Mouse (Mus musculus) embryonic stem cell, embryonic (primary cell): ENCODE measurements around the gene Sec61a2.

Experiments
- CTCF ChIA-PET, 4 experiments: fragments of 300-600 bp in 2 of 4; fragments of 350-600 bp in 2 of 4; sonication (Branson Sonifier 250); formaldehyde crosslinking; loops; one replicate each; lab custom pipeline; 2022; ENCODE audit warnings: inconsistent platforms in 2 of 4; lab: Charles Lee
- POLR2A ChIA-PET, 4 experiments: fragments of 300-600 bp in 2 of 4; fragments of 350-600 bp in 2 of 4; sonication (Branson Sonifier 250); formaldehyde crosslinking; loops; one replicate each; lab custom pipeline; 2022; ENCODE audit warnings: antibody characterized with exemption in 4 of 4, inconsistent platforms in 1 of 4; lab: Charles Lee

The Sec61a2 gene

GRCm38 (mm10) chr2:5894843-5895570 is at the start of gene Sec61a2:
Sec61a2 (minus strand) TSS chr2:5895432.
- CTCF ChIA-PET, result interaction anchor here in 2 of 4 experiments (0.5 to 1.2 kb wide), 5 partner anchors 11 to 805 kb away, joined by 3 to 5 read pairs (median 3); partner anchors contain the start of gene Camk1d (in 1 of the 2)
- POLR2A ChIA-PET, result interaction anchor here (0.6 to 3.3 kb wide), 52 partner anchors 10 to 851 kb away, joined by 3 to 18 read pairs (median 4); partner anchors contain the start of genes Dhtkd1 (in 3 of the 4), Cdc123 (in 2 of the 4), Nudt5 (in 2 of the 4) and Gm13199 (in 1 of the 4)

- CTCF ChIA-PET, result no interaction called here
- POLR2A ChIA-PET, result interaction anchor here in 3 of 4 experiments (0.9 to 6.0 kb wide), 16 partner anchors 7 to 928 kb away, joined by 3 to 40 read pairs (median 4); partner anchors contain the start of genes Sec61a2 (in 3 of the 3) and Upf2 (in 2 of the 3)
These were observed 47.8 kb upstream of the Sec61a2 start for GRCm38 (mm10) chr2:5943071-5943470.

GRCm38 (mm10) chr2:5942416-5943032 is 47.3 kb upstream of the Sec61a2 start, which contains the start of gene Dhtkd1:
Dhtkd1 (minus strand) TSS chr2:5942792.
- ChIA-PET POLR2A (interaction anchor here in 3 of 4 experiments (0.6 to 6.0 kb wide), 19 partner anchors 7 to 930 kb away, joined by 3 to 40 read pairs (median 4); partner anchors contain the start of genes Sec61a2 (in 3 of the 3), Upf2 (in 2 of the 3) and Mcm10 (in 1 of the 3)), CTCF (interaction anchor here in 2 of 4 experiments (0.6 to 0.7 kb wide), 2 partner anchors 11 to 353 kb away, joined by 3 read pairs; no protein-coding TSS in a partner anchor)

DNA sequence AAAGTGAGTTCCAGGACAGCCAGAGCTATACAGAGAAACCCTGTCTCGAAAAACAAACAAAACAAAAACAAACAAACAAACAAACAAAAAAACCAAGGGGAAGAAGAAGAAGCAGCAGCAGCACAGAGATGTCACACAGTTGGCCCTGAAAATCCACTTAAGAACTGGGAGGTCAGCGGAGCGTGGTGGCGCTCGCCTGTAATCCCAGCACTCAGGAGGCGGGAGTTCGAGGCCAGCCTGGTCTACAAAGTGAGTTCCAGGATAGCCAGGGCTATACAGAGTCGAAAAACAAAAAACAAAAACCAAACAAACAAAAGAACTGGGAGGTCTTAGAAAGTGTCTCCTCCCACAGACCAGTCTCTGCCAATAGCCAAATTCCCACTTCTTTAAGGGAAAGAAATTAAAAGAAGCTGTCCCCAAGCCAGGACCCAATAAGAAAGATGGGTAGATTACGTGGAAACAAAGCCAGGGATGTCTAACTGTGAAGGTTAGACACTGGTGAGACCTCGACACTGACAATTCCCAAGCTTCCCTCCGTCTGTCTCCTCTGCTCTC is 46.7 kb upstream of the Sec61a2 start:
- CTCF ChIA-PET, result interaction anchor here in 2 of 4 experiments (0.6 to 0.7 kb wide), 2 partner anchors 12 to 353 kb away, joined by 3 read pairs; no protein-coding TSS in a partner anchor
- POLR2A ChIA-PET, result interaction anchor here in 3 of 4 experiments (0.6 to 6.0 kb wide), 22 partner anchors 8 to 929 kb away, joined by 3 to 40 read pairs (median 5); partner anchors contain the start of genes Sec61a2 (in 3 of the 3), Upf2 (in 2 of the 3) and Mcm10 (in 1 of the 3)

GRCm38 (mm10) chr2:5940936-5941335 is 45.7 kb upstream of the Sec61a2 start:
- ChIA-PET POLR2A (interaction anchor here in 3 of 4 experiments (0.6 to 6.0 kb wide), 22 partner anchors 9 to 904 kb away, joined by 3 to 40 read pairs (median 5); partner anchors contain the start of genes Cdc123 (in 2 of the 3), Nudt5 (in 2 of the 3), Sec61a2 (in 2 of the 3) and Upf2 (in 2 of the 3)), CTCF (no interaction called here)

DNA sequence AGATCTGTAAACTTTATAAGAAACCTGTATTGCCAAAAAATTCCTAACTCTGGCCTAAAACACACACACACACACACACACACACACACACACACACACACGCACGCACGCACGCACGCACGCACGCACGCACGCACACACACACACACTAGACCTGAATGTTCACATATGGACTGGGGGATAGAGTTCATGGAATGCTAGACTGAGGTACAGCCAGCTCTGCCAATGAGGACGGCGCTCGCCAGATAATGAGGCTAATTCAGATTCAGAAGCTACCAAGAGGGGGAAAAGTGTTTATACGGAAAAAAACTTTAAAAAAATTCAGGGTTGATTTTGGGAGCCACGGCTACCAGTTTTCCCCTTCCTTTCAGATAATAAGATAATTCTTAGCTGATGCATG is 44.7 kb upstream of the Sec61a2 start:
- ChIA-PET POLR2A (interaction anchor here in 3 of 4 experiments (0.5 to 6.0 kb wide), 17 partner anchors 9 to 1279 kb away, joined by 3 to 40 read pairs (median 6); partner anchors contain the start of genes Sec61a2 (in 2 of the 3), Upf2 (in 2 of the 3), Cdc123 (in 1 of the 3) and Nudt5 (in 1 of the 3)), CTCF (interaction anchor here in 1 of 4 experiments (1.1 kb wide), 1 partner anchor 24 kb away, joined by 3 read pairs; no protein-coding TSS in a partner anchor)

- CTCF ChIA-PET, result no interaction called here
- POLR2A ChIA-PET, result interaction anchor here in 3 of 4 experiments (0.6 to 6.0 kb wide), 12 partner anchors 9 to 160 kb away, joined by 3 to 40 read pairs (median 6); partner anchors contain the start of genes Upf2 (in 2 of the 3), Cdc123 (in 1 of the 3), Nudt5 (in 1 of the 3) and Sec61a2 (in 1 of the 3)
These were observed 44.1 kb upstream of the Sec61a2 start for GRCm38 (mm10) chr2:5939319-5939718.

GRCm38 (mm10) chr2:5936550-5936949 is 41.3 kb upstream of the Sec61a2 start:
- POLR2A ChIA-PET, result interaction anchor here in 2 of 4 experiments (0.7 to 2.0 kb wide), 7 partner anchors 9 to 1198 kb away, joined by 3 to 4 read pairs (median 3); partner anchors contain the start of gene Sec61a2 (in 1 of the 2)
- CTCF ChIA-PET, result no interaction called here

- ChIA-PET CTCF (no interaction called here), POLR2A (interaction anchor here in 2 of 4 experiments (0.7 to 2.0 kb wide), 6 partner anchors 8 to 57 kb away, joined by 3 to 4 read pairs (median 4); partner anchors contain the start of gene Sec61a2 (in 1 of the 2))
These were observed 40.8 kb upstream of the Sec61a2 start for GRCm38 (mm10) chr2:5936068-5936467.

- CTCF ChIA-PET, result interaction anchor here in 1 of 4 experiments (0.6 kb wide), 1 partner anchor 845 kb away, joined by 8 read pairs; no protein-coding TSS in a partner anchor
- POLR2A ChIA-PET, result interaction anchor here in 1 of 4 experiments (0.9 kb wide), 1 partner anchor 17 kb away, joined by 3 read pairs; no protein-coding TSS in a partner anchor
These were observed 39.7 kb upstream of the Sec61a2 start for GRCm38 (mm10) chr2:5934936-5935335.

- CTCF ChIA-PET, result no interaction called here
- POLR2A ChIA-PET, result interaction anchor here in 2 of 4 experiments (0.8 to 6.6 kb wide), 10 partner anchors 8 to 32 kb away, joined by 3 to 38 read pairs (median 4); partner anchors contain the start of gene Dhtkd1 (in 2 of the 2)
These were observed 36.7 kb upstream of the Sec61a2 start for GRCm38 (mm10) chr2:5931938-5932337.

- ChIA-PET CTCF (interaction anchor here in 1 of 4 experiments (1.2 kb wide), 1 partner anchor 24 kb away, joined by 3 read pairs; no protein-coding TSS in a partner anchor), POLR2A (interaction anchor here in 2 of 4 experiments (1.1 to 6.6 kb wide), 6 partner anchors 11 to 30 kb away, joined by 3 to 38 read pairs (median 4); partner anchors contain the start of gene Dhtkd1 (in 2 of the 2))
These were observed 35.2 kb upstream of the Sec61a2 start for GRCm38 (mm10) chr2:5930291-5931054.

GRCm38 (mm10) chr2:5929793-5930192 is 34.6 kb upstream of the Sec61a2 start:
- ChIA-PET CTCF (no interaction called here), POLR2A (interaction anchor here in 2 of 4 experiments (1.1 to 6.6 kb wide), 6 partner anchors 11 to 25 kb away, joined by 3 to 38 read pairs (median 4); partner anchors contain the start of gene Dhtkd1 (in 2 of the 2))

DNA sequence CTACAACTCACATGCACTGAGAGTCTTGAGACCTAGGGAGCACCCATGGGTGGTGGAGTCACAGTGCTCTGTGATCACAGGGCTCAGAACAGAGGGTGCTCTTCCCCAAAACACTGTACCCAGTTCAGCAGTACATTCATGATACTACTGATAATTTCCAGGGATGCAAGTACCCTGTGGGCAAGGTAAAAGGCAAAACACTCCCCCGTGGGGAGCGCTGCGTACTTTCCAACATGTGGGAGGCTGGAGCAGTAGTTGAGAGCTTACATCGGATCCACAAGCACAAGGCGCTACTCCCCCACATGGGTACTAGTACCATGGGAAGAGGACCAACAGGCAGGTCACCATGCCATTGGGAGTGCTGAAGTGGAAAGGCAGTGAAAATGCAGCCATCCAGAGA is 32.2 kb upstream of the Sec61a2 start:
- ChIA-PET CTCF (no interaction called here), POLR2A (interaction anchor here in 2 of 4 experiments (1.3 to 6.6 kb wide), 2 partner anchors 9 to 14 kb away, joined by 4 to 38 read pairs; partner anchors contain the start of gene Dhtkd1 (in 1 of the 2))

- ChIA-PET POLR2A (interaction anchor here in 2 of 4 experiments (0.7 to 1.4 kb wide), 11 partner anchors 9 to 484 kb away, joined by 3 to 9 read pairs (median 4); partner anchors contain the start of gene Sec61a2 (in 1 of the 2)), CTCF (interaction anchor here in 1 of 4 experiments (0.7 kb wide), 1 partner anchor 891 kb away, joined by 3 read pairs; no protein-coding TSS in a partner anchor)
These were observed 28.6 kb upstream of the Sec61a2 start for GRCm38 (mm10) chr2:5923786-5924185.

- ChIA-PET CTCF (no interaction called here), POLR2A (interaction anchor here in 3 of 4 experiments (0.6 to 1.4 kb wide), 4 partner anchors 10 to 546 kb away, joined by 3 to 9 read pairs (median 4); partner anchors contain the start of gene Sec61a2 (in 1 of the 3))
These were observed 27.6 kb upstream of the Sec61a2 start for GRCm38 (mm10) chr2:5922823-5923222.
